Mouse (Mus musculus) layer of hippocampus, postnatal 36 days (tissue): ENCODE measurements around the gene Tceal3. TPM values are rescaled to one million over a fixed set of nuclear protein-coding genes. Genes with fewer than 3 reads are reported as not detected.
"Not testable (repeated sequence)": the region's sequence is repeated elsewhere in the genome, so short reads cannot be mapped to it uniquely, and the experiment has no call there.

ENCODE experiments used
- DNase-seq, 2 experiments: peaks; one replicate each; pipeline ENCODE4 v3.0.0; 2022
- total RNA-seq, 2 experiments: library from RNA; stranded (reverse); gene quantifications; 2 replicates each; pipeline ENCODE4 v1.2.3; 2021

Tceal3 gene
- total RNA-seq, 2 experiments from 2014 or later = 188 to 204 TPM

GRCm38 (mm10) chrX:136707446-136708167 is 117.0 kb downstream of the Tceal3 start, which contains the start of gene Tceal1:
Tceal1 (plus strand) TSS chrX:136707982.
- peak; percentile 51 to 57 for DNase-seq

DNA sequence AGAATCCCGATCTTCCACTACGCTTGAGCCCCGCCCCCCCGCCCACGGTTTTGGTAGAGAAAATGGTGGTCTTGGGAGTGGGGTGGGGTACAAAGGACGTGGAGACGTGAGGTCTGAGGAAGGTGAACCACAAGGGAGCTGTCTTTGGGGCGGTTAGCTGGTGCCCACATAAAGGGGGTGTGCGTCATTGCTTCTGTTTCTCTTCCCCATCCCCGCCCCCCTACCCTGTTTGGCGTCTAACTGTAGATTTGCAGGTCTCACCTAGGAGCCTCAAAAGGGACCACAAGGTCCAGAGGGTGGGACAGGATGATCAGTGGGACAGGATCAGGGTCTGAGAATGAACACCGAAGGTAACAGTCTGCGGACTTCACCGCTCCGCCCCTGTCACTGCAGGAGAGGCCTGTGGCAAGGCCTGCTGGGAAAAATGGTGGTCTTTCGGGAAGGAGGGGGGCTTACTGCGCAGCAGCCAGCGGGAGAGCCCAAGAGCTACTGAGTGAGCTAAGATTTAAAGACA is 117.6 kb downstream of the Tceal3 start:
- DNase-seq = peak; percentile 30 to 44

DNA sequence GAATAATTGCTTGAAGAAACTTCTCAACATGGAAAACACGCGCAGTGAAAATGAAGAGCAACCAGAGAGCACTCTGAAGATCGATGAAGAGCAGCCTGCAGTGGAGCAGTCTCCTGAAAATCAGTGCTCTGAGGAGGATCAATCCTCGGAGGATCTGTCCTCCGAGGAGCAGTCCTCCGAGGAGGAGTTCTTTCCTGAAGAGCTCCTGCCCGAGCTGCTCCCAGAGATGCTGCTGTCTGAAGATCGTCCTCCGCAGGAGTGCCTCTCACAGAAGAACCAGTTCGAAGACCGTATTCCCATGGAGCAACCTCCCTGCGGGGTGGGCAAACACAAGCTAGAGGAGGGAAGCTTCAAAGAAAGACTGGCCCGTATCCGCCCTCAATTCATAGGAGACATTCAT is 118.1 kb downstream of the Tceal3 start:
- DNase-seq = no peak

DNA sequence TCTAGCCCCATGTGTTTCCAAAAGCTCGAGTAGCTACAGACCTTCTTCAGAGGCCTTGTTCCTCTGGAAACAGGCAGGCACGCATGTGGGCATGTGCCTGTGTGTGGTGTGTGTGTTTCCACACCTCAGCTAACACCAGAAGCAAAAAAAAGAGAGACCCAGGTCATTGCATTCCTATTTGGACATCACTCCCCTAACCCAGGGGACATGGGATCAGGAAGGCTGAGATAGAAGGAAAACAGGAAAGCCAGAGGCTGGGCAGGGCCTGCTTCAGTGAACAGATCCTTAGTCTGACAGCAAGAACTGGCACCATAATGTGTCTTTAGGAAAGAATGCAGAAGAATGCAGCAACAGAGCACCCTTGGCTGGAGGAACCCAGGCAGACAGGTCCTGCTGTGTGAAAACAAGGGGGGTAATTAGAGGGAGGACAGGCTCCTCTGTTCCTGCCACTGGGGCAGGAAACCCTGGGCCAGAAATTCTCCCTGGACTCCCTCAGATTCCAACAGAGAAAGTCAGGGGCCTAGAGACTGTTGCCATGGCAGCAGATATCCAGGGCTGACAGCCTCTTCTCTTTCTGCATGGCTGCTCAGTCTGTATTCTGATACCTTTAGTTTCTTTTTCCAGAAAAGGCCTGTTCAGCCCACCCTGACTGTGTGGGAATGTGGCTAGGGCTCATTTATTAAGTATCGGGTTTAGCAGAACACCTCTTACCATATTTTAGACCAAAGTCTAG is 124.3 kb downstream of the Tceal3 start:
- not testable (repeated sequence) for DNase-seq

Other genes starting within 250 kb of the Tceal3 start
- not detected for gene Kir3dl1, start 72.8 kb upstream of the Tceal3 start, total RNA-seq
- gene Kir3dl2, start 46.8 kb upstream of the Tceal3 start, total RNA-seq = under 1 TPM in 1 of 2 experiments, not detected in 1; 0.23 TPM
- 10 to 100 TPM; 14.4 to 15.5 TPM for gene Tceal1, start 117.1 kb downstream of the Tceal3 start, total RNA-seq
- 100 to 1,000 TPM; 404 to 419 TPM for gene Morf4l2, start 152.8 kb downstream of the Tceal3 start, total RNA-seq
- gene Glra4, start 189.3 kb downstream of the Tceal3 start, total RNA-seq = under 1 TPM in 1 of 2 experiments, not detected in 1; 0.25 TPM
- 1,000 to 10,000 TPM; 1,151 to 1,186 TPM for gene Plp1, start 231.8 kb downstream of the Tceal3 start, total RNA-seq